Mouse (Mus musculus) small intestine, adult 2 months (tissue): ENCODE data around the gene Tmc5.

ENCODE experiments used
- CTCF ChIP-seq: fragments of 200-500 bp; IDR thresholded peaks from 2 replicates; pipeline ENCODE4 v1.5.1; 2012; ENCODE audit warnings: low read depth, mild to moderate bottlenecking, control low read depth, inconsistent platforms, low read length, moderate library complexity, mixed read lengths; ENCODE audit not compliant: insufficient replicate concordance, insufficient read length; ENCODE audit errors: extremely low read depth
- POLR2A ChIP-seq: fragments of 200-500 bp; IDR thresholded peaks from 2 replicates; pipeline ENCODE4 v1.6.1; 2012; ENCODE audit warnings: low read depth, mild to moderate bottlenecking, control low read depth, inconsistent platforms, low read length, moderate library complexity

GRCm38 (mm10) chr7:118594611-118595010, 2.5 kb upstream of the Tmc5 start:
- TF ChIP-seq CTCF (no peak), POLR2A (no peak)
